Mouse (Mus musculus) liver, embryonic 14.5 days (tissue): Measurements from ENCODE around the gene Mettl2. TPM values are rescaled to one million over a fixed set of nuclear protein-coding genes. Genes with fewer than 3 reads are reported as not detected.

Source experiments
- ATAC-seq: fragments of 200-750 bp; cut with Nextera tagmentation; 2 replicates; pipeline ENCODE4 v1.8.0; 2017; ENCODE audit warnings: moderate number of reproducible peaks, mild to moderate bottlenecking, moderate library complexity; ENCODE audit not compliant: insufficient read depth
- DNase-seq, 3 experiments: peaks; one replicate each; pipeline ENCODE4 v3.0.0-alpha.2; 2012 to 2013; ENCODE audit warnings: low read depth in 3 of 3, low spot score in 3 of 3
- H3K27ac ChIP-seq: fragments of 300-500 bp; sonication (generic); 2 replicates; pipeline ENCODE4 v1.5.1; 2014; ENCODE audit warnings: moderate library complexity, mild to moderate bottlenecking, control low read depth, inconsistent platforms
- H3K27me3 ChIP-seq: fragments of 300-500 bp; sonication (generic); 2 replicates; pipeline ENCODE4 v1.6.1; 2014; ENCODE audit warnings: mild to moderate bottlenecking, low read length, moderate library complexity; ENCODE audit not compliant: control insufficient read depth, insufficient read depth
- H3K36me3 ChIP-seq: fragments of 300-500 bp; sonication (generic); replicated peaks from 2 replicates; pipeline ENCODE4 v1.6.1; 2014; ENCODE audit warnings: low read depth; ENCODE audit not compliant: control insufficient read depth, insufficient read depth
- H3K4me1 ChIP-seq, 2 experiments: fragments of 200-500 bp in 1 of 2; fragments of 300-500 bp in 1 of 2; sonication (generic) in 1 of 2; replicated peaks; 2 replicates each; pipeline ENCODE4 v1.6.1; 2012 to 2014; ENCODE audit warnings: antibody characterized with exemption in 1 of 2, inconsistent platforms in 1 of 2, low read length in 1 of 2; ENCODE audit not compliant: control insufficient read depth in 2 of 2, insufficient read depth in 2 of 2
- H3K4me2 ChIP-seq: fragments of 300-500 bp; sonication (generic); 2 replicates; pipeline ENCODE4 v1.6.1; 2014; ENCODE audit warnings: low read depth, mild to moderate bottlenecking, control low read depth, moderate library complexity
- H3K4me3 ChIP-seq, 2 experiments: fragments of 200-500 bp in 1 of 2; fragments of 300-500 bp in 1 of 2; sonication (generic) in 1 of 2; 2 replicates each; pipeline ENCODE4 v1.5.1; 2012 to 2014; ENCODE audit warnings: low read depth in 2 of 2, low read length in 2 of 2, mild to moderate bottlenecking in 2 of 2, control low read depth in 1 of 2, inconsistent platforms in 1 of 2, moderate library complexity in 1 of 2; ENCODE audit not compliant: insufficient read depth in 1 of 2
- H3K9ac ChIP-seq: fragments of 300-500 bp; sonication (generic); replicated peaks from 2 replicates; pipeline ENCODE4 v1.6.1; 2014; ENCODE audit warnings: mild to moderate bottlenecking, control low read depth, moderate library complexity
- H3K9me3 ChIP-seq: fragments of 300-500 bp; sonication (generic); 2 replicates; pipeline ENCODE4 v1.6.1; 2016; ENCODE audit warnings: low read length, mixed read lengths; ENCODE audit not compliant: control insufficient read depth
- CTCF ChIP-seq: IDR thresholded peaks from 2 replicates; pipeline ENCODE4 v1.5.1; 2016; ENCODE audit warnings: antibody characterized with exemption, low read depth, control low read depth
- EP300 ChIP-seq: IDR thresholded peaks from 2 replicates; pipeline ENCODE4 v1.6.1; 2016; ENCODE audit warnings: antibody characterized with exemption, low read depth
- WGBS: fragments of 180-500 bp; shearing (Covaris S2); extraction: QIAGEN DNeasy Blood & Tissue Kit; methylation state at CpG from one replicate; pipeline ENCODE4 v1.1.7; 2014; ENCODE audit not compliant: insufficient replicate concordance; 5-methylcytosine and 5-hydroxymethylcytosine counted together
- polyA plus RNA-seq, 2 experiments: library from polyadenylated mRNA; depleted of rRNA in 1 of 2; stranded (reverse) in 1 of 2; unstranded in 1 of 2; fragments of >200 nt; fragmentation: Nextera tagmentation in 1 of 2; extraction: Ambion mirVana in 1 of 2; gene quantifications; 2 replicates each; pipeline versions ENCODE4 v1.2.1 to v1.2.3; 2012 to 2014

The Mettl2 gene
- polyA plus RNA-seq, 2 experiments, result 14.6 to 16.6 TPM

DNA sequence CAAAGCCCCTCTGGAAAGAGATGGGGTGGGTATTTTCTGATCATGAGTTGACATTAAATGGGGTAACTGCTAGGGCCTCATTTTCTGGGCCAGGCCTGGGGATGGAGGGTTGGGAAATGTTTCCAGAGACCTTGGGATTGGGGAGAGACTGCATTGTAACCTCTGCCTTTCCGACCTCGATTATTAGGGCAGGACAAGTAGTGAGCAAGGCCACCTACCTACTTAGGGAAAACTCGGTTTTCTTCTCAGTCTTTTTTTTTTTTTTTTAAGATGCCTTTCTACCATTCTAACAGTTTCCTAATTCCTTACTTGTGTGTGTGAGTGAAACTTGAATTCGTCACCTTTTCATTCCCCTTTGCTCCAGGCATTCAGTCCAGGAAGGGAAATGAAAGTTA, 56.2 kb downstream of the Mettl2 start:
- peak overlapping the region; percentile 86 for H3K9ac ChIP-seq
- ATAC-seq (no peak), DNase-seq (no peak)
- WGBS, result 0% methylated on average over 4 of the region's 4 CpGs
- no peaks in the 10 kb centered on the region for H3K27me3 ChIP-seq
- H3K9me3 ChIP-seq, result no peaks in the 10 kb centered on the region
- peaks cover 14 to 16% of the 10 kb centered on the region in 2 experiments for H3K4me1 ChIP-seq
- H3K36me3 ChIP-seq, result peaks cover 10% of the 10 kb centered on the region
- peak overlapping the region; percentile 82 for H3K27ac ChIP-seq
- H3K4me3 ChIP-seq, result peak overlapping the region; percentile 78 to 84
- peak overlapping the region; percentile 83 for H3K4me2 ChIP-seq
- TF ChIP-seq EP300 (no peak), CTCF (no peak)

DNA sequence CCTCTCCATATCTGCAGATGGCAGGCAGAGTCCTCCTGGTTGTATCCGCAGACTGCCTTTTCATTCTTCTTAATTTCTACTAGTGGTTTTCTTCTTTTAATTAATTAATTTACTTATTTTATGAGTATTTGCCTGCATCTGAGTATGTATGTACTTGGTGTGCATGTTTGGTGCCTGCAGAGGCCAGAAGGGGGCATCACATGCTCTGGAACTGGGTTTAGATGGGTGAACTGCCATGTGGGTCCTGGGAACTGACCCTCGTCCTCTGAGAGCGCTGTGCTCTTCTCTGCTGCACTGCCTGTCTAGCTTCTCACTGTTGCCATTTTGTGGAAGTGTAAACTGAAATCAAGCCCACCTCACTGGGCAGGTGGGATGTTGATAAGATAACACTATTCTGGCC, 58.5 kb downstream of the Mettl2 start:
- DNase-seq (no peak), ATAC-seq (no peak)
- H3K4me3 ChIP-seq, result no peak overlapping the region

More for the DNA sequence above, 58.5 kb downstream of the Mettl2 start:
- no peaks in the 10 kb centered on the region for H3K9me3 ChIP-seq
- no peaks in the 10 kb centered on the region for H3K27me3 ChIP-seq
- peaks cover 5 to 13% of the 10 kb centered on the region in 2 experiments for H3K4me1 ChIP-seq
- H3K27ac ChIP-seq, result no peak overlapping the region
- TF ChIP-seq CTCF (peak; percentile 49), EP300 (no peak)
- WGBS, result 86% methylated on average over 3 of the region's 3 CpGs
- no peak overlapping the region for H3K4me2 ChIP-seq
- H3K36me3 ChIP-seq, result peaks cover 16% of the 10 kb centered on the region
- no peak overlapping the region for H3K9ac ChIP-seq

Other genes with a start within 250 kb of the Mettl2 start
- 0.03 and 0.37 TPM in 2 replicates for gene Efcab3, start 62.8 kb upstream of the Mettl2 start, polyA plus RNA-seq (2012; rRNA removed)
- gene Efcab3, start 62.8 kb upstream of the Mettl2 start, polyA plus RNA-seq (2014; fragmentation: Nextera tagmentation; extraction: Ambion mirVana), result 0.51 TPM in 1 of 2 replicates, not detected in the other
- gene Gm10842, start 20.5 kb downstream of the Mettl2 start, polyA plus RNA-seq (2012; rRNA removed), result not detected in 2 replicates
- gene Gm10842, start 20.5 kb downstream of the Mettl2 start, polyA plus RNA-seq (2014; fragmentation: Nextera tagmentation; extraction: Ambion mirVana), result not detected in 2 replicates
- gene Tlk2, start 52.4 kb downstream of the Mettl2 start, polyA plus RNA-seq (2012; rRNA removed), result 12.0 and 16.3 TPM in 2 replicates
- gene Tlk2, start 52.4 kb downstream of the Mettl2 start, polyA plus RNA-seq (2014; fragmentation: Nextera tagmentation; extraction: Ambion mirVana), result 10.2 and 10.6 TPM in 2 replicates
- gene Mrc2, start 166.2 kb downstream of the Mettl2 start, polyA plus RNA-seq (2012; rRNA removed), result 0.80 and 0.82 TPM in 2 replicates
- 0.28 and 0.37 TPM in 2 replicates for gene Mrc2, start 166.2 kb downstream of the Mettl2 start, polyA plus RNA-seq (2014; fragmentation: Nextera tagmentation; extraction: Ambion mirVana)